Mouse (Mus musculus): ENCODE measurements at regions not wholly inside any gene's neighbourhood (a gene's known extent, or its start where the extent isn't known, plus 50 kb on each side); places are given as distances from the start of the nearest gene placed in this dataset.

- no peak overlapping the region for H3K9ac ChIP-seq (ENCODE audit: low read length)
- no peaks in the 10 kb centered on the region for H3K9me3 ChIP-seq (ENCODE audit: control insufficient read depth, low read length)
- no peak overlapping the region for H3K4me2 ChIP-seq
- no peaks in the 10 kb centered on the region for H3K27me3 ChIP-seq (ENCODE audit: control insufficient read depth, insufficient read depth, low read length)
- WGBS, result 71% methylated on average over 6 of the region's 6 CpGs
- no peak overlapping the region for H3K4me3 ChIP-seq (ENCODE audit: low read depth, low read length)
- H3K27ac ChIP-seq (ENCODE audit: low read depth, low read length), result no peak overlapping the region
- H3K36me3 ChIP-seq (ENCODE audit: control insufficient read depth, insufficient read depth, low read length), result no peaks in the 10 kb centered on the region
- no peaks in the 10 kb centered on the region for H3K4me1 ChIP-seq (ENCODE audit: control insufficient read depth, insufficient read depth, low read length)
- ATAC-seq (ENCODE audit: low FRiP score), result no peak
- no peak for DNase-seq (ENCODE audit: low spot score, missing footprints)
Measured at GRCm38 (mm10) chr11:42754481-42755272, 280.9 kb upstream of the Gm9972 start.

DNA sequence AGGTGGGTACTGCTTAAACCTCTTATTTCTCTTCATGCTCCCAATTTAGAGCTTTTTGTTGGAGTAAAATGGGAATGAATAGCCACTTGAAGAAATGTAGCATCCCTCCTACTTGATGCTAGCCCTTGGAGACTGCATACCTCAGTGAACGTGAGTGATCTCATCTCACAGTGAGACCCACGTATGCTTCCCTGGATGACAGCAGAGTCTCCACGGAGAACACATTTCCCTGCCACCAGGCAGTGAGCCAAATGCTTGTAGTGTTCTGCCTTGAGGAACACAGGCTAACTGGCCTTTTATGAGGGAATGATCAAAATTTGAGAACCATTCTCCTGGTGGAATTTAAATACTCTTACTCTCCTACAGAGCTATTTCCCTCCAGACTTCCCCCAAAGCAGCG, 280.1 kb upstream of the Gm9972 start:
- Histone ChIP-seq H3K9ac (ENCODE audit: low read length) (no peak overlapping the region), H3K27ac (ENCODE audit: low read depth, low read length) (no peak overlapping the region), H3K4me3 (ENCODE audit: low read depth, low read length) (no peak overlapping the region), H3K36me3 (ENCODE audit: control insufficient read depth, insufficient read depth, low read length) (no peaks in the 10 kb centered on the region), H3K4me2 (no peak overlapping the region), H3K4me1 (ENCODE audit: control insufficient read depth, insufficient read depth, low read length) (no peaks in the 10 kb centered on the region), H3K27me3 (ENCODE audit: control insufficient read depth, insufficient read depth, low read length) (no peaks in the 10 kb centered on the region), H3K9me3 (ENCODE audit: control insufficient read depth, low read length) (no peaks in the 10 kb centered on the region)
- 72% methylated on average over 4 of the region's 4 CpGs for WGBS
- DNase-seq (ENCODE audit: low spot score, missing footprints) (no peak), ATAC-seq (ENCODE audit: low FRiP score) (no peak)

GRCm38 (mm10) chr11:42765213-42765612, 270.3 kb upstream of the Gm9972 start:
- ATAC-seq (ENCODE audit: low FRiP score), result no peak
- H3K36me3 ChIP-seq (ENCODE audit: control insufficient read depth, insufficient read depth, low read length), result no peaks in the 10 kb centered on the region
- H3K27me3 ChIP-seq (ENCODE audit: control insufficient read depth, insufficient read depth, low read length), result no peaks in the 10 kb centered on the region
- no peak overlapping the region for H3K4me3 ChIP-seq (ENCODE audit: low read depth, low read length)
- no peak overlapping the region for H3K4me2 ChIP-seq
- no peak for DNase-seq (ENCODE audit: low spot score, missing footprints)
- no peak overlapping the region for H3K9ac ChIP-seq (ENCODE audit: low read length)
- no peak overlapping the region for H3K27ac ChIP-seq (ENCODE audit: low read depth, low read length)
- no peaks in the 10 kb centered on the region for H3K9me3 ChIP-seq (ENCODE audit: control insufficient read depth, low read length)
- H3K4me1 ChIP-seq (ENCODE audit: control insufficient read depth, insufficient read depth, low read length), result no peaks in the 10 kb centered on the region

DNA sequence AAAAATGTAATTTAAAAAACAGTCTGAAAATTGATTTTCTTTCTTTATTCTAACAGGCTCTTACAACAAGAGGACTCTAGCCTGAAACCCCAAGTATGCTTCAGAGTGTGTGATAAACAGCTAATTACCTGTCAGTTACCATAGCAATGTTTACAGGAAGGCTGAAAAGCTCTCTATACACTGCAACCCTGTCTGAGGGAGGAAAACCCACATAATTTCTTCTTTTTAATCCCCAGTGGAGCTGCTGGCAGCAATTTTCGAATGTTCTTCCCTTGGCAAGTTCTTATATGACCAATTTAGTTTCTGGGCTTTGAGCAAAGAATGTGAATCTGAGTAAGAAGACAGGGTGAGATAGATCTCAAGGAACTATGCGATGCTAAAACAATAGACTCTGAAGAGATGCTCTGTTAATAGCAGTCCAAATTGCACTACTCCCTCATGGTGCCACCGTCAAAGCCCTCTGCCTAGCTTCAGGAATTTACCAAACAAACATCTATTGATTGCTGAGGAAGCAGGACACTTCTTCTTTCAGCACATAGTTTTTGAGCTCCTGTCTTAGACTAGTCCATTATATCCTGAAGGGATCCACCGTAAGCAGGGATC, 260.4 kb upstream of the Gm9972 start:
- ATAC-seq (ENCODE audit: low FRiP score), result no peak
- no peaks in the 10 kb centered on the region for H3K4me1 ChIP-seq (ENCODE audit: control insufficient read depth, insufficient read depth, low read length)
- DNase-seq (ENCODE audit: low spot score, missing footprints), result no peak
- no peaks in the 10 kb centered on the region for H3K27me3 ChIP-seq (ENCODE audit: control insufficient read depth, insufficient read depth, low read length)
- no peak overlapping the region for H3K9ac ChIP-seq (ENCODE audit: low read length)
- no peak overlapping the region for H3K4me3 ChIP-seq (ENCODE audit: low read depth, low read length)
- H3K36me3 ChIP-seq (ENCODE audit: control insufficient read depth, insufficient read depth, low read length), result no peaks in the 10 kb centered on the region
- 73% methylated on average over 4 of the region's 4 CpGs for WGBS
- H3K27ac ChIP-seq (ENCODE audit: low read depth, low read length), result no peak overlapping the region
- H3K9me3 ChIP-seq (ENCODE audit: control insufficient read depth, low read length), result no peaks in the 10 kb centered on the region
- no peak overlapping the region for H3K4me2 ChIP-seq

DNA sequence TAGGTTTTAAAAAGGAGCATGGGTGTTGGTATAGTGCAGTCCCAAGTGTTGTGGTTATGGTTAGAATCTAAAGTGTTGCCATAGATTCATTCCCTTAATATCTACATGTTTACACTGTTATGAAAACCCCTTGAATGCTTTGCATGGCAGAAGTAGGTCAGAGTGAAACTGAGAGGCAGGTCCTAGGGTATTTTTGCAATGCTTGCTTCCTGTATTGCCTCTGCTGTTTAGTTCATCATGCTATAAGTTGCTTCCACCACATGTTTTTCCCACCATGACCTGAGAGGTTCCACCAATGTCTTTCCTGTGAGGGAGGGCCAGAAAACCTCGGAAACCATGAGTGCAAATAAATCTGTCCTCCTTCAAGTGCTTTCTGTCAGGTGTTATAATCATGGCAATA, 224.1 kb upstream of the Gm9972 start:
- no peaks in the 10 kb centered on the region for H3K36me3 ChIP-seq (ENCODE audit: control insufficient read depth, insufficient read depth, low read length)
- H3K9me3 ChIP-seq (ENCODE audit: control insufficient read depth, low read length), result no peaks in the 10 kb centered on the region
- H3K4me2 ChIP-seq, result no peak overlapping the region
- no peak overlapping the region for H3K4me3 ChIP-seq (ENCODE audit: low read depth, low read length)
- no peaks in the 10 kb centered on the region for H3K4me1 ChIP-seq (ENCODE audit: control insufficient read depth, insufficient read depth, low read length)
- 81% methylated on average over 1 of the region's 1 CpGs for WGBS
- no peak overlapping the region for H3K27ac ChIP-seq (ENCODE audit: low read depth, low read length)
- H3K27me3 ChIP-seq (ENCODE audit: control insufficient read depth, insufficient read depth, low read length), result no peaks in the 10 kb centered on the region
- no peak for ATAC-seq (ENCODE audit: low FRiP score)
- no peak overlapping the region for H3K9ac ChIP-seq (ENCODE audit: low read length)
- DNase-seq (ENCODE audit: low spot score, missing footprints), result no peak

- Histone ChIP-seq H3K4me2 (no peak overlapping the region), H3K9me3 (ENCODE audit: control insufficient read depth, low read length) (no peaks in the 10 kb centered on the region), H3K4me3 (ENCODE audit: low read depth, low read length) (no peak overlapping the region), H3K27me3 (ENCODE audit: control insufficient read depth, insufficient read depth, low read length) (no peaks in the 10 kb centered on the region), H3K36me3 (ENCODE audit: control insufficient read depth, insufficient read depth, low read length) (no peaks in the 10 kb centered on the region), H3K27ac (ENCODE audit: low read depth, low read length) (no peak overlapping the region), H3K9ac (ENCODE audit: low read length) (no peak overlapping the region), H3K4me1 (ENCODE audit: control insufficient read depth, insufficient read depth, low read length) (no peaks in the 10 kb centered on the region)
- no peak for ATAC-seq (ENCODE audit: low FRiP score)
- no peak for DNase-seq (ENCODE audit: low spot score, missing footprints)
- WGBS, result 94% methylated on average over 2 of the region's 2 CpGs
Measured at GRCm38 (mm10) chr11:42815753-42816152, 219.8 kb upstream of the Gm9972 start.

DNA sequence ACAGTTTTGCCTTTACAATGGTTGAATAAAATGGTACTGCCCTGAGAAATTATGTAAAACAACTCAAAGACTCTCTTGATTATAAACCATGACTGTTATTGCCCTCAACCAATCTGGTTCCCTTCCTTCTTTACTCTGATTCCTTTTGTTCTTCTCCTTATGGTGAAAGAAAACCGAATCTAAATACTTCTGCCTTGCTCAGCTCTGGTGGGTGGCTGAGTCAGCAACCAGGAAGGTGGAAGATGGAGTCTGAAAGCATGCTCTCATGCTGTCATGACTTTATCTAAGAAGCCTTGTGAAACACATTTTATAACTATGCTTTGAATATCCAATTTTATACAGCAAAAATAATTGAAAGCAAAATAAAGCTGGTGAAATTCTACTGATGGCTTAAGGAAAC, 212.7 kb upstream of the Gm9972 start:
- Histone ChIP-seq H3K36me3 (ENCODE audit: control insufficient read depth, insufficient read depth, low read length) (no peaks in the 10 kb centered on the region), H3K27me3 (ENCODE audit: control insufficient read depth, insufficient read depth, low read length) (no peaks in the 10 kb centered on the region), H3K9ac (ENCODE audit: low read length) (no peak overlapping the region), H3K4me3 (ENCODE audit: low read depth, low read length) (no peak overlapping the region), H3K4me1 (ENCODE audit: control insufficient read depth, insufficient read depth, low read length) (no peaks in the 10 kb centered on the region), H3K9me3 (ENCODE audit: control insufficient read depth, low read length) (no peaks in the 10 kb centered on the region), H3K4me2 (no peak overlapping the region), H3K27ac (ENCODE audit: low read depth, low read length) (no peak overlapping the region)
- WGBS, result 65% methylated on average over 1 of the region's 1 CpGs
- no peak for DNase-seq (ENCODE audit: low spot score, missing footprints)
- ATAC-seq (ENCODE audit: low FRiP score), result no peak

- WGBS, result 82% methylated on average over 1 of the region's 1 CpGs
- no peak for DNase-seq (ENCODE audit: low spot score, missing footprints)
- H3K36me3 ChIP-seq (ENCODE audit: control insufficient read depth, insufficient read depth, low read length), result no peaks in the 10 kb centered on the region
Measured at GRCm38 (mm10) chr11:42845795-42846194, 189.8 kb upstream of the Gm9972 start.

DNA sequence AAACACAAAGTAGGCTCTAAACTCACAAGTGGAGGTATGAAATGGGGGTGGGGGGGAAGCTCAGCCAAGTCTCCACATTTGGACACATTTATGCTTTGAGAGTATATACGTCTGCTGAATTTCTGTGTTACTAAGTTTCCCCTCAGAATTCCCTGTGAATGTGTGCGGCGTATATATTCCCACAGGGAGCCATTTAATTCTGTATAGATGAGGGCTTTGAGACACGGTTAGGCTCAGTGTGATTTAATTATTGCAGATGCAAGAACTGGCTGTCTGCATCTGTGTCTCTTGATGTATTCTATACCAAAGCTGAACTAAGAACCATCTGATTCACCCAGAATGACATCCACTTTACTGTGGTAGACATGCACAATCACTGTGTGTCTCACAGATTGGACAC, 181.1 kb upstream of the Gm9972 start:
- H3K9me3 ChIP-seq (ENCODE audit: control insufficient read depth, low read length), result no peaks in the 10 kb centered on the region
- no peak overlapping the region for H3K27ac ChIP-seq (ENCODE audit: low read depth, low read length)
- no peaks in the 10 kb centered on the region for H3K36me3 ChIP-seq (ENCODE audit: control insufficient read depth, insufficient read depth, low read length)
- no peak for DNase-seq (ENCODE audit: low spot score, missing footprints)
- H3K4me2 ChIP-seq, result no peak overlapping the region
- no peak overlapping the region for H3K9ac ChIP-seq (ENCODE audit: low read length)
- no peak overlapping the region for H3K4me3 ChIP-seq (ENCODE audit: low read depth, low read length)
- no peaks in the 10 kb centered on the region for H3K4me1 ChIP-seq (ENCODE audit: control insufficient read depth, insufficient read depth, low read length)
- WGBS, result 87% methylated on average over 4 of the region's 4 CpGs
- H3K27me3 ChIP-seq (ENCODE audit: control insufficient read depth, insufficient read depth, low read length), result no peaks in the 10 kb centered on the region
- no peak for ATAC-seq (ENCODE audit: low FRiP score)

More at GRCm38 (mm10) chr11:42845795-42846194, 189.8 kb upstream of the Gm9972 start:
- H3K9me3 ChIP-seq (ENCODE audit: control insufficient read depth, low read length), result no peaks in the 10 kb centered on the region
- H3K27me3 ChIP-seq (ENCODE audit: control insufficient read depth, insufficient read depth, low read length), result no peaks in the 10 kb centered on the region
- H3K4me3 ChIP-seq (ENCODE audit: low read depth, low read length), result no peak overlapping the region
- H3K27ac ChIP-seq (ENCODE audit: low read depth, low read length), result no peak overlapping the region
- H3K9ac ChIP-seq (ENCODE audit: low read length), result no peak overlapping the region
- H3K4me2 ChIP-seq, result no peak overlapping the region
- ATAC-seq (ENCODE audit: low FRiP score), result no peak
- H3K4me1 ChIP-seq (ENCODE audit: control insufficient read depth, insufficient read depth, low read length), result no peaks in the 10 kb centered on the region

All from midbrain, embryonic 11.5 days (tissue).